Comparison of ENCODE assay signal across 10 mouse cellular contexts in the genomic region with DNA sequence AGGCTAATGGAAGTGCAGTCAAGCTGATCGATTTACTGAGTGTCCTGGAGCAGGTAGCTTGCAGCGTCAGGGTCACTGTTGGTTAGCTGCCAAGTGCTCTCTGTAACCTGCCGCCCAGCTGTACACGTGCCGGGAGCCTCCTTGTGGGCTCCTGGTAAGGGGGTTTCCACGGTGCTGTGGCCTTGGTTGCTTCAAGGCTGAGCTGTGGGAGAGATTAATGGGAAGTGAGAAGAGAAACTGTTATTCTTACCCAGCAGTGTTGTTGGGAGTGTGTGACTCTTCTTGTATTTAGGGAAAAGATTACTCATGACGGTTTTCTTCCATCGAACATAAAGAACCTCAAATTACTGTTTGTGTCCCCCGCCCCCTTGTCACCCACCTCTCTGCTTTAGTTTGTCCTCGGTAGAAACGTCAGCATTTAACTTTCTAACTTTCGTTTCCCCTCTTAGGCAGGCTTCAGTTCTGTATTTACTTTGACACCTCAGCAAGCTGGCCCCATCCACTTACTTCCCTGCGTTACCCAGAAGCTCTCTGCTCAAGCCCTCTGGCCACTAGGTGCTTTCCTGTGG.
DNase-seq lines count a peak whose midpoint lies in the region; ATAC-seq lines count a peak whose summit lies in the region.
"Had no signal": no experiment of that assay in that cellular context is flagged by ENCODE, and none has a peak within 500 bp of the region (broad histone marks: within the 10 kb centered on the region; RNA-seq: fewer than 3 reads in every experiment).

No protein-coding gene starts in this region.

- H3K9ac ChIP-seq in liver, embryonic 13.5 days, result no peak overlapping the region
- H3K9ac ChIP-seq: embryonic facial prominence, embryonic 13.5 days; limb, embryonic 15.5 days had no signal

- ATAC-seq in frontal cortex, adult (ENCODE audit: low TSS enrichment), result peak; percentile 39
- peak; percentile 51 for ATAC-seq in liver, embryonic 13.5 days (ENCODE audit: low read depth)

- H3K27ac ChIP-seq in liver, embryonic 13.5 days, result no peak overlapping the region
- H3K27ac ChIP-seq: embryonic facial prominence, embryonic 13.5 days; limb, embryonic 15.5 days had no signal

- 0 out of 2 replicates have a peak, but pooled peaks cover 5% of the 10 kb centered on the region for H3K36me3 ChIP-seq in liver, embryonic 13.5 days

- peaks cover 17% of the 10 kb centered on the region; the same call in 1 of the 2 replicates for H3K4me1 ChIP-seq in liver, embryonic 13.5 days (replicated peaks)

- no peaks in the 10 kb centered on the region for H3K9me3 ChIP-seq in liver, embryonic 13.5 days (replicated peaks)
- H3K9me3 ChIP-seq: embryonic facial prominence, embryonic 13.5 days; limb, embryonic 15.5 days had no signal

- no peaks in the 10 kb centered on the region for H3K27me3 ChIP-seq in liver, embryonic 13.5 days
- H3K27me3 ChIP-seq: embryonic facial prominence, embryonic 13.5 days; limb, embryonic 15.5 days had no signal

- WGBS in liver, embryonic 13.5 days (ENCODE audit: insufficient replicate concordance), result 62% methylated on average over 13 of the region's 13 CpGs

- DNase-seq in frontal cortex, postnatal 25 days (ENCODE audit: low spot score in 2 of 2), result no peak
- peak; percentile 18 for DNase-seq in right cerebral cortex, postnatal 14 days
- no peak for DNase-seq in right cerebral cortex, postnatal 10 days (ENCODE audit: low spot score in 2 of 2)
- DNase-seq in liver, embryonic 13.5 days, result no peak
- DNase-seq in testis, postnatal 10 days (ENCODE audit: low spot score), result peak; percentile 62
- no peak for DNase-seq in layer of hippocampus, postnatal 10 days (ENCODE audit: low spot score in 2 of 2)
- DNase-seq in layer of hippocampus, postnatal 36 days, result no peak

- no peak overlapping the region for H3K4me3 ChIP-seq in liver, embryonic 13.5 days (replicated peaks)
- H3K4me3 ChIP-seq: embryonic facial prominence, embryonic 13.5 days; limb, embryonic 15.5 days had no signal

- 0 out of 2 replicates have a peak overlapping the region, but pooled peaks have one; percentile 21 for H3K4me2 ChIP-seq in liver, embryonic 13.5 days
- H3K4me2 ChIP-seq: embryonic facial prominence, embryonic 13.5 days; limb, embryonic 15.5 days had no signal

Comparison
In these comparisons a context has a peak if more than half of its experiments do, and no peak if none do; other contexts are left out.
1. DNase-seq: peak in right cerebral cortex, postnatal 14 days (single experiment) and testis, postnatal 10 days (single experiment); none in frontal cortex, postnatal 25 days (0 of 2), right cerebral cortex, postnatal 10 days (0 of 2), liver, embryonic 13.5 days (single experiment), layer of hippocampus, postnatal 10 days (0 of 2) and layer of hippocampus, postnatal 36 days (0 of 2).